10 mouse cellular contexts compared by ENCODE assay signal in the genomic region with DNA sequence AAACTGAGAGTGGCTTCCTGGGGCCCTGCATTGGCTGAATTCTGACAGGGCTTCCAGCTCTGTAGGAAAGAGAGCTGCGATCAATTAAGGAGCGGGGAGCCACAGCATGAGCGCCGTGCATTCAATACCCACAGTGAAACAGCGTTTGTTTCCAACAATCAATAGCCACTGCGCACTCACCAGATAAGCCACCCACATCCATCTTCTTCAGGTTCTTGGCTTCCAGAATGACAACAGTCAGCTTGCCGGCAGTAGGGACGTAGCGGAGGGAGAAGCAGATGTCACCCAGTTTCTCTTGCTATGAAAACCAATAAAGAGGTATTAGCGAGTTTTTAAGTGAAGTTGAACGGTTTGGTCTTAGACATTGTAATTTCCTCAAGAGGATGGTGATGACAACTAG.
DNase-seq lines count a peak whose midpoint lies in the region; ATAC-seq and TF ChIP-seq lines count a peak whose summit lies in the region.
"Had no signal": no experiment of that assay in that cellular context is flagged by ENCODE, and none has a peak within 500 bp of the region (broad histone marks: within the 10 kb centered on the region; RNA-seq: fewer than 3 reads in every experiment).

No protein-coding gene starts in this region.

- H3K4me3 ChIP-seq in neural tube, embryonic 12.5 days, result no peak overlapping the region
- no peak overlapping the region for H3K4me3 ChIP-seq in forebrain, postnatal 0 days (ENCODE audit: low read depth, low read length)
- H3K4me3 ChIP-seq in neural tube, embryonic 13.5 days, result no peak overlapping the region
- H3K4me3 ChIP-seq: heart, embryonic 15.5 days; limb, embryonic 13.5 days had no signal

- DNase-seq in cerebellum, adult 11-12 months, result peak; percentile 31
- DNase-seq in cerebellum, adult 11 months, result no peak
- no peak for DNase-seq in neural tube, embryonic 10.5 days (ENCODE audit: extremely low spot score, low spot score)
- DNase-seq in forebrain, postnatal 0 days, result no peak
- no peak for DNase-seq in left cerebral cortex, postnatal 14 days (ENCODE audit: low spot score in 2 of 2)
- DNase-seq in spleen, adult 12 weeks (ENCODE audit: low spot score), result no peak

- intact Hi-C loops in left cerebral cortex, postnatal 14 days (cut with DNase I), result no loop called here

- H3K27me3 ChIP-seq in neural tube, embryonic 12.5 days (replicated peaks), result no peaks in the 10 kb centered on the region
- no peaks in the 10 kb centered on the region for H3K27me3 ChIP-seq in forebrain, postnatal 0 days (ENCODE audit: insufficient read depth, low read length)
- H3K27me3 ChIP-seq in neural tube, embryonic 13.5 days, result no peaks in the 10 kb centered on the region
- H3K27me3 ChIP-seq: heart, embryonic 15.5 days; limb, embryonic 13.5 days had no signal

- no peaks in the 10 kb centered on the region for H3K36me3 ChIP-seq in neural tube, embryonic 12.5 days
- H3K36me3 ChIP-seq in forebrain, postnatal 0 days (ENCODE audit: insufficient read depth), result no peaks in the 10 kb centered on the region
- no peaks in the 10 kb centered on the region for H3K36me3 ChIP-seq in neural tube, embryonic 13.5 days
- H3K36me3 ChIP-seq: heart, embryonic 15.5 days; limb, embryonic 13.5 days had no signal

- WGBS in neural tube, embryonic 12.5 days, result 29% methylated on average over 11 of the region's 11 CpGs
- WGBS in forebrain, postnatal 0 days, result 20% methylated on average over 11 of the region's 11 CpGs
- WGBS in neural tube, embryonic 13.5 days, result 23% methylated on average over 11 of the region's 11 CpGs

- H3K4me2 ChIP-seq in neural tube, embryonic 12.5 days (replicated peaks), result peak overlapping the region; percentile 40
- H3K4me2 ChIP-seq in forebrain, postnatal 0 days (ENCODE audit: low read depth), result 0 out of 2 replicates have a peak overlapping the region, but pooled peaks have one; percentile 5
- H3K4me2 ChIP-seq in neural tube, embryonic 13.5 days, result peak overlapping the region; percentile 32
- H3K4me2 ChIP-seq: heart, embryonic 15.5 days; limb, embryonic 13.5 days had no signal

- no peak for ATAC-seq in neural tube, embryonic 12.5 days (ENCODE audit: low FRiP score, low read depth)
- ATAC-seq in forebrain, postnatal 0 days, result no peak
- no peak for ATAC-seq in neural tube, embryonic 13.5 days (ENCODE audit: low read depth)

- H3K9ac ChIP-seq in neural tube, embryonic 12.5 days, result no peak overlapping the region
- no peak overlapping the region for H3K9ac ChIP-seq in forebrain, postnatal 0 days
- H3K9ac ChIP-seq in neural tube, embryonic 13.5 days, result no peak overlapping the region
- H3K9ac ChIP-seq: heart, embryonic 15.5 days; limb, embryonic 13.5 days had no signal

- peaks cover 11% of the 10 kb centered on the region for H3K4me1 ChIP-seq in neural tube, embryonic 12.5 days
- peaks cover 3% of the 10 kb centered on the region; the same call in 1 of the 2 replicates for H3K4me1 ChIP-seq in forebrain, postnatal 0 days (ENCODE audit: insufficient read depth)
- H3K4me1 ChIP-seq in neural tube, embryonic 13.5 days (replicated peaks), result peaks cover 25% of the 10 kb centered on the region
- H3K4me1 ChIP-seq: heart, embryonic 15.5 days; limb, embryonic 13.5 days had no signal

- no peak for TF ChIP-seq CTCF in forebrain, postnatal 0 days (IDR thresholded peaks at IDR 0.05; ENCODE audit: low read depth)

- no peaks in the 10 kb centered on the region for H3K9me3 ChIP-seq in neural tube, embryonic 12.5 days
- H3K9me3 ChIP-seq in forebrain, postnatal 0 days (ENCODE audit: low read length), result no peaks in the 10 kb centered on the region
- no peaks in the 10 kb centered on the region for H3K9me3 ChIP-seq in neural tube, embryonic 13.5 days
- H3K9me3 ChIP-seq: heart, embryonic 15.5 days; limb, embryonic 13.5 days had no signal

- H3K27ac ChIP-seq in neural tube, embryonic 12.5 days, result no peak overlapping the region
- H3K27ac ChIP-seq in forebrain, postnatal 0 days (ENCODE audit: low read depth, low read length), result no peak overlapping the region
- H3K27ac ChIP-seq in neural tube, embryonic 13.5 days (replicated peaks), result no peak overlapping the region; the same call in 1 of the 2 replicates
- H3K27ac ChIP-seq: heart, embryonic 15.5 days; limb, embryonic 13.5 days had no signal
